Mouse (Mus musculus) B cell, adult 67 days (primary cell): Measurements from ENCODE around the gene Hist1h2ah. TPM values are rescaled to one million over a fixed set of nuclear protein-coding genes. Genes with fewer than 3 reads are reported as not detected.

Source experiments
- total RNA-seq, 2 experiments: library from RNA; stranded (reverse); gene quantifications; 4 replicates each; pipeline ENCODE4 v1.2.4; 2023

The Hist1h2ah gene
- 10 to 100 TPM; 49.1 to 92.2 TPM for total RNA-seq

DNA sequence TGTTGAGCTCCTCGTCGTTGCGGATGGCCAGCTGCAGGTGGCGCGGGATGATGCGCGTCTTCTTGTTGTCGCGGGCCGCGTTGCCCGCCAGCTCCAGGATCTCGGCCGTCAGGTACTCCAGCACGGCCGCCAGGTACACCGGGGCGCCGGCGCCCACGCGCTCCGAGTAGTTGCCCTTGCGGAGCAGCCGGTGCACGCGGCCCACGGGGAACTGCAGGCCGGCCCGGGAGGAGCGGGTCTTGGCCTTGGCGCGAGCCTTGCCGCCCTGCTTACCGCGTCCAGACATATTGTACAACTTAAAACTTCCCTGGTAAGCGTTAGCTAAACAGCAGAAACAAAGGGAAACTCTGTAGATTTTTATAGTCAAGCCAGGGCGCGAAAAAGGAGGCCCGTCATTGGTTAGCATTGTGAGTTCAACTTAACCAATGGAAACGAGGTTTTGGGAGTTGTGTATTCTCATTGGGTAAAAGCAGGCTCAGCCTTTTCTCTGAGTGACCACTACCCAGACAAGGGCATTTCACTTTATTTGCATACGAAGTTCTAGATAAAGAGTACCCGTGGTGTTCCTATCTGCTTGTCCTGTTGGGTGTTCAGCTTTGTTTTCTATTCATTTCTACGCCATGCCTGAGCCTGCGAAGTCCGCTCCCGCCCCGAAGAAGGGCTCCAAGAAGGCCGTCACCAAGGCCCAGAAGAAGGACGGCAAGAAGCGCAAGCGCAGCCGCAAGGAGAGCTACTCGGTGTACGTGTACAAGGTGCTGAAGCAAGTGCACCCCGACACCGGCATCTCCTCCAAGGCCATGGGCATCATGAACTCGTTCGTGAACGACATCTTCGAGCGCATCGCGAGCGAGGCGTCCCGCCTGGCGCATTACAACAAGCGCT, at the start of gene Hist1h2ah, which contains the start of gene Hist1h2bk:
Gene Hist1h2ah, minus strand, starts transcription at position 302 of the 882 bp plus-strand sequence.
Gene Hist1h2bk, plus strand, starts transcription at position 604 of the 882 bp plus-strand sequence.

DNA sequence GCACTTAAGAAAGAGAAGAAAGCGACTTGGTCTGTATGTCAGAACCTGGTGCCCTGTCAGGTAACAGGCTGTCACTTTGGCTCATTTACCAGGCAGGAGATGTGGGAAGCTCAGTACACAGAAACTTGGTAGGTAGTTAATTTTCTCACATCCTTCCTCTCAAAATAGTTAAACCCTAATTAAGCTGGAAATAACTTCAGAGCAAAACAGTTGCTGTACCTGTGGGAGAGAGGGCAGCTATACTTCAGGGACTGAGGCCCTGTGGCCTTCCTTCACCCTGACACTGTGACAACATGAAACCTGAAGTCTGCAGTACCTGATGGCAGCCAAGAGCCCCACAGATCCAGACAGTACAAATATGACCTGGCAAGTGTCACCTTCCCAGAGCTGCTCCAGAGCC, 48.8 kb upstream of the Hist1h2ah start, which contains the start of gene Vmn1r188:
Gene Vmn1r188, plus strand, starts transcription at position 301 of the 400 bp plus-strand sequence.

DNA sequence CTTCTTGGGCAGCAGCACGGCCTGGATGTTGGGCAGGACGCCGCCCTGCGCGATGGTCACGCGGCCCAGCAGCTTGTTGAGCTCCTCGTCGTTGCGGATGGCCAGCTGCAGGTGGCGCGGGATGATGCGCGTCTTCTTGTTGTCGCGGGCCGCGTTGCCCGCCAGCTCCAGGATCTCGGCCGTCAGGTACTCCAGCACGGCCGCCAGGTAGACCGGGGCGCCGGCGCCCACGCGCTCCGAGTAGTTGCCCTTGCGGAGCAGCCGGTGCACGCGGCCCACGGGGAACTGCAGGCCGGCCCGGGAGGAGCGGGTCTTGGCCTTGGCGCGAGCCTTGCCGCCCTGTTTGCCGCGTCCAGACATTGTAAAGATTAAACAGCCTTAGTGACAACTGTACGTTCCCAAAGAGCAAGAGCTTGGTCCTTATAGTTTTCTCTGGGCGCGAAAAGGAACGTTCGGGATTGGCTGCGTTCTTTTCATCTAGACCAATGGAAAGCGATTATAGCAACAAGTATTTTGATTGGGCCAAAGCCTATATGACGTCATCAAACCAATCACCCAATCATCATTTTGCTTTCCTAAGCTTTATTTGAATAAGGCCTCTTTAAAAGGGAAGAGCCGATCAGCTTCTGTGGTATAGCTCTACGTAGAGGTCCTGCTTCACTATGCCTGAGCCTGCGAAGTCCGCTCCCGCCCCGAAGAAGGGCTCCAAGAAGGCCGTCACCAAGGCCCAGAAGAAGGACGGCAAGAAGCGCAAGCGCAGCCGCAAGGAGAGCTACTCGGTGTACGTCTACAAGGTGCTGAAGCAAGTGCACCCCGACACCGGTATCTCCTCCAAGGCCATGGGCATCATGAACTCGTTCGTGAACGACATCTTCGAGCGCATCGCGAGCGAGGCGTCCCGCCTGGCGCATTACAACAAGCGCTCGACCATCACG, 7.5 kb upstream of the Hist1h2ah start, which contains the start of the genes Hist1h2ag and Hist1h2bj:
Gene Hist1h2ag, minus strand, starts transcription at position 377 of the 935 bp plus-strand sequence.
Gene Hist1h2bj, plus strand, starts transcription at position 647 of the 935 bp plus-strand sequence.

DNA sequence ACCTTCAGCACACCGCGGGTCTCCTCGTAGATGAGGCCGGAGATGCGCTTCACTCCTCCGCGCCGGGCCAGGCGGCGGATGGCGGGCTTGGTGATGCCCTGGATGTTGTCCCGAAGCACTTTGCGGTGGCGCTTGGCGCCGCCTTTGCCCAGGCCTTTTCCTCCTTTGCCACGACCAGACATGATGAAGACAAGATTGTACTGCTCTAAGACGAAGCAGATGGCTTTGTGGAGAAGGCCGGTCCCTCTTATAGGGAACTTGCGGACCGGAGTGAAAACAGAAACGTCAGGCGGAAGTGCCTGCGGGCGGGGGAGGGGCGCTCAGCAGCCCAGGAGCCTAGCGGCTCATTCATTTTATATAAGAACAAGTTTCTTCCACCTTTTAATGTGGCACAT, 5.8 kb upstream of the Hist1h2ah start, which contains the start of gene Hist1h4i:
Gene Hist1h4i, minus strand, starts transcription at position 221 of the 395 bp plus-strand sequence.

DNA sequence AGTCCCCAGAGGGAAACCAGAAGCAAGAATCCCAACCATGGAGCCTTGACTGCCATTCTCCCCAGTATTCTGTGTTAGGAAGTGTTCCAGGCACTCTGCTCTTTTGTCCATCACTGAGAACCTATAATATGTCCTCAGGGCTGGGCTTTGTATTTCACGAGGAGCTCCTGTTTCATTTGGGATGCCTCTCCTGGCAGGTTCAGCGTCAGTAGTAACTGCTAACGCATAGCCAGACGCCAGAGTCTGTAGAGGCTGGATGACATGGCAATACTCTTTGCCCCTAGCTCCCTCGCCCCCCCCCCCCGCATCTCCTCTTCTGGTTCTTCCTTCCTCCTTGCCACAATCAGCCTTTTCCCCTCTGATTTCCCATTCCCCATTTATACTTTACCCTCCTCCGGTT, 25.7 kb downstream of the Hist1h2ah start, which contains the start of gene Prss16:
Gene Prss16, minus strand, starts transcription at position 101 of the 400 bp plus-strand sequence.

Other genes starting within 250 kb of the Hist1h2ah start
- gene Hist1h2an, start 248.3 kb downstream of the Hist1h2ah start, total RNA-seq = 10 to 100 TPM; 41.7 to 54.0 TPM
- 10 to 100 TPM; 52.4 to 61.6 TPM for gene Hist1h2bp, start 248.1 kb downstream of the Hist1h2ah start, total RNA-seq
- gene Hist1h2bq, start 225.4 kb downstream of the Hist1h2ah start, total RNA-seq = 100 to 1,000 TPM; 251 to 269 TPM
- gene Hist1h2ao, start 225.1 kb downstream of the Hist1h2ah start, total RNA-seq = 100 to 1,000 TPM; 319 to 332 TPM
- 100 to 1,000 TPM; 475 to 486 TPM for gene Hist1h4m, start 223.8 kb downstream of the Hist1h2ah start, total RNA-seq
- 100 to 1,000 TPM in 1 of 2 experiments, 10 to 100 TPM in 1; 62.8 to 128 TPM for gene Hist1h4n, start 203.4 kb downstream of the Hist1h2ah start, total RNA-seq
- 10 to 100 TPM; 73.3 to 83.2 TPM for gene Hist1h2ap, start 202.1 kb downstream of the Hist1h2ah start, total RNA-seq
- gene Hist1h2br, start 201.8 kb downstream of the Hist1h2ah start, total RNA-seq = 100 to 1,000 TPM; 244 to 262 TPM
- 1 to 10 TPM; 1.5 to 2.3 TPM for gene Zfp184, start 90.5 kb downstream of the Hist1h2ah start, total RNA-seq
- not detected for gene Pom121l2, start 54.4 kb downstream of the Hist1h2ah start, total RNA-seq
- under 1 TPM in 1 of 2 experiments, not detected in 1; 0.70 TPM for gene Prss16, start 25.8 kb downstream of the Hist1h2ah start, total RNA-seq
- gene Hist1h2bk, start 302 bp upstream of the Hist1h2ah start, total RNA-seq = 10 to 100 TPM; 50.9 to 62.1 TPM
- gene Hist1h4i, start 5.8 kb upstream of the Hist1h2ah start, total RNA-seq = 100 to 1,000 TPM; 118 to 131 TPM
- 10 to 100 TPM; 70.3 to 95.1 TPM for gene Hist1h2ag, start 7.4 kb upstream of the Hist1h2ah start, total RNA-seq
- gene Hist1h2bj, start 7.6 kb upstream of the Hist1h2ah start, total RNA-seq = 100 to 1,000 TPM in 1 of 2 experiments, 10 to 100 TPM in 1; 96.7 to 143 TPM
- gene Vmn1r188, start 48.9 kb upstream of the Hist1h2ah start, total RNA-seq = not detected
- not detected for gene Vmn1r189, start 70.3 kb upstream of the Hist1h2ah start, total RNA-seq
- not detected for gene Vmn1r191, start 148.4 kb upstream of the Hist1h2ah start, total RNA-seq
- gene Vmn1r192, start 155.6 kb upstream of the Hist1h2ah start, total RNA-seq = not detected
- gene Vmn1r193, start 187.6 kb upstream of the Hist1h2ah start, total RNA-seq = not detected
- gene Vmn1r194, start 208.6 kb upstream of the Hist1h2ah start, total RNA-seq = not detected
- not detected for gene Vmn1r195, start 235.0 kb upstream of the Hist1h2ah start, total RNA-seq